Mouse (Mus musculus) left cerebral cortex, postnatal 10 days (tissue): ENCODE results near the gene Snapc5. TPM values are rescaled to one million over a fixed set of nuclear protein-coding genes. Genes with fewer than 3 reads are reported as not detected.

ENCODE experiments used
- DNase-seq, 2 experiments: peaks; one replicate each; pipeline ENCODE4 v3.0.0; 2021 to 2022; ENCODE audit warnings: low spot score in 2 of 2, mixed read lengths in 1 of 2; ENCODE audit errors: extremely low spot score in 1 of 2
- intact Hi-C: fragments of 180-260 bp; cut with DNase I; formaldehyde crosslinking; loops from one replicate; pipeline ENCODE4 v1.15.1; 2025
- microRNA-seq: library from miRNA; unstranded; fragments of <30 nt; microRNA quantifications from one replicate; pipeline ENCODE4 v1.2.0, GENCODE M21; 2022
- total RNA-seq, 2 experiments: library from RNA; stranded (reverse); gene quantifications; 2 replicates each; pipeline ENCODE4 v1.2.3; 2021

The Snapc5 gene
- total RNA-seq, 2 experiments from 2014 or later = 19.3 to 19.9 TPM

GRCm38 (mm10) chr9:64232257-64232957, 53.3 kb downstream of the Snapc5 start:
- DNase-seq = no peak
- intact Hi-C loops = no loop called here

Small RNA genes within 50 kb of the gene (microRNA-seq; reads per million reads assigned to microRNA genes)
- gene Gm24106 = not detected

Other genes starting within 250 kb of the Snapc5 start
- gene Smad6, start 157.2 kb upstream of the Snapc5 start, total RNA-seq = 1 to 10 TPM; 1.6 to 2.0 TPM
- not detected for gene Lctl, start 62.1 kb upstream of the Snapc5 start, total RNA-seq
- 1 to 10 TPM; 5.1 to 7.1 TPM for gene Zwilch, start 6.2 kb upstream of the Snapc5 start, total RNA-seq
- gene Rpl4, start 5.9 kb upstream of the Snapc5 start, total RNA-seq = 100 to 1,000 TPM; 554 to 592 TPM
- gene Uchl4, start 55.9 kb downstream of the Snapc5 start, total RNA-seq = 1 to 10 TPM; 4.0 to 4.3 TPM
- gene Map2k1, start 74.4 kb downstream of the Snapc5 start, total RNA-seq = 100 to 1,000 TPM; 155 to 165 TPM
- 10 to 100 TPM; 18.0 to 19.4 TPM for gene Tipin, start 102.3 kb downstream of the Snapc5 start, total RNA-seq
- 10 to 100 TPM; 28.5 to 30.2 TPM for gene Dis3l, start 162.0 kb downstream of the Snapc5 start, total RNA-seq
- 1 to 10 TPM; 7.3 to 9.1 TPM for gene Megf11, start 206.4 kb downstream of the Snapc5 start, total RNA-seq